Mouse (Mus musculus) heart, adult 2 months (tissue): ENCODE results near the gene Slc12a8. TPM values are rescaled to one million over a fixed set of nuclear protein-coding genes. Genes with fewer than 3 reads are reported as not detected.
A peak's percentile ranks its signal among the peaks of the same experiment; 100 is the strongest.

Source experiments
- DNase-seq, 2 experiments: peaks; one replicate each; pipeline ENCODE4 v3.0.0; 2021
- H3K27ac ChIP-seq: fragments of 200-600 bp; 2 replicates; pipeline ENCODE4 v1.8.1; 2022
- H3K27me3 ChIP-seq: fragments of 200-500 bp; 2 replicates; pipeline ENCODE4 v1.6.1; 2012; ENCODE audit warnings: mild to moderate bottlenecking, low read length, inconsistent platforms, mixed read lengths; ENCODE audit not compliant: control insufficient read depth, insufficient read depth
- H3K36me3 ChIP-seq: fragments of 200-500 bp; 2 replicates; pipeline ENCODE4 v1.6.1; 2012; ENCODE audit warnings: low read length, inconsistent platforms; ENCODE audit not compliant: control insufficient read depth, insufficient read depth
- H3K4me1 ChIP-seq: fragments of 200-500 bp; 2 replicates; pipeline ENCODE4 v1.6.1; 2011; ENCODE audit warnings: low read length; ENCODE audit not compliant: control insufficient read depth, insufficient read depth
- H3K4me3 ChIP-seq: fragments of 200-600 bp; 2 replicates; pipeline ENCODE4 v1.8.1; 2022
- H3K79me2 ChIP-seq: fragments of 200-500 bp; replicated peaks from 2 replicates; pipeline ENCODE4 v1.6.1; 2012; ENCODE audit warnings: mild to moderate bottlenecking, inconsistent platforms, low read length, moderate library complexity, mixed read lengths; ENCODE audit not compliant: control insufficient read depth, insufficient read depth
- H3K9ac ChIP-seq: fragments of 200-500 bp; 2 replicates; pipeline ENCODE4 v1.6.1; 2012; ENCODE audit warnings: low read depth, mild to moderate bottlenecking, control low read depth, inconsistent platforms, low read length, mixed read lengths
- CTCF ChIP-seq: fragments of 200-600 bp; IDR thresholded peaks from 2 replicates; pipeline ENCODE4 v1.8.1; 2022; ENCODE audit warnings: antibody characterized with exemption, mild to moderate bottlenecking, moderate library complexity
- EP300 ChIP-seq: fragments of 200-500 bp; IDR thresholded peaks from 2 replicates; pipeline ENCODE4 v1.6.1; 2011; ENCODE audit warnings: low read depth, low read length, control low read depth; ENCODE audit not compliant: insufficient read depth
- POLR2A ChIP-seq: fragments of 200-500 bp; IDR thresholded peaks from 2 replicates; pipeline ENCODE4 v1.6.1; 2011; ENCODE audit warnings: mild to moderate bottlenecking, low read depth, low read length, control low read depth; ENCODE audit not compliant: insufficient read depth
- WGBS: fragments of 180-500 bp; shearing (Covaris S2); methylation state at CpG from one replicate; pipeline ENCODE4 v1.1.7; 2018; 5-methylcytosine and 5-hydroxymethylcytosine counted together
- intact Hi-C: fragments of 180-260 bp; cut with DNase I; formaldehyde crosslinking; loops from one replicate; pipeline ENCODE4 v1.15.1; 2025
- polyA plus RNA-seq: library from polyadenylated mRNA; depleted of rRNA; stranded (reverse); fragments of >200 nt; gene quantifications from 2 replicates; pipeline ENCODE4 v1.2.3, GENCODE M21; 2012
- total RNA-seq, 2 experiments: library from RNA; stranded (reverse); gene quantifications; 2 replicates each; pipeline ENCODE4 v1.2.3; 2021

Gene Slc12a8
- total and polyA plus RNA-seq, 3 experiments, result 0.31 to 0.66 (median 0.45) TPM

DNA sequence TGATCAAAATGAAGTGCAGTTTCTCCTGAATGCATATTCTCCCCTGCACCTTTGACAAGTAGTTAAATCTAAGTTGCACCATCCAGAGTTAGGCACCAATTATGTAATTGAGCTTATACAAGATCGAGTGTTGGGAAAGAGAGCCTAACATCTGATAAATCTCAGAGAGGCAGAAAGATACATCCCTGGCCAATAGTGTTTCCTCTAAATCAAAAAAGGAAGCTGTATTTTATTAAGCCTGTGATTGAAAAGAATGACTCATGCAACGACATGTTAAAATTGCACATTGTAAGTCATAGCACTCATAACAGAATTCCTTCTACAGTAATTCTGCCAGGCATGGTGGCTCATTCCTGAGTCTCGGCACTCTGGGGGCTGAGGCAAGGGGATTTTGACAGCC, 124.7 kb downstream of the Slc12a8 start:
- Histone ChIP-seq H3K4me3 (no peak overlapping the region), H3K27me3 (no peaks in the 10 kb centered on the region), H3K9ac (no peak overlapping the region), H3K4me1 (no peaks in the 10 kb centered on the region), H3K36me3 (no peaks in the 10 kb centered on the region), H3K79me2 (no peaks in the 10 kb centered on the region), H3K27ac (peak overlapping the region; percentile 46)
- WGBS, result 38% methylated on average over 3 of the region's 3 CpGs
- DNase-seq, result no peak
- no peak for TF ChIP-seq POLR2A
- TF ChIP-seq CTCF, result no peak
- TF ChIP-seq EP300, result no peak
- intact Hi-C loops, result no loop called here

DNA sequence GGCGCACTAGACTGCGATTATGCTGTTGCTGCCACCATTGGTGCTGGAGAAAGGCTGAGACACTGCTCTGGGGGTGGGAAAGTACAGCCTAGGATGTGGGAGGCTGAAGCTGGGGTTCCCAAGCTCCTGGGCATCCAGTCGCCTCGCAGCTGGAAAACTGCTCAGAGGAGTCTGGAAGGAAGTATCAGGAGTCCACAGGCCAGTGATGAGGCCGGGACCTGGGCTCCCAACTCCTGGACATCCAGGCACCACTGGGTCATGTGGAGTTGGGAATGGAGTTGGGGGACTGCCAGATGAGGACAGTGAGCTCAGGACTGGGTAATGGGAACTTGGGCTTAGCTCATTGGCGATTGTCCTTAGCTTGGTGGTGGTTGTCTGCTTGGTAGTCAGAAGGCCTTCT, 136.0 kb downstream of the Slc12a8 start:
- no peak overlapping the region for H3K27ac ChIP-seq
- intact Hi-C loops, result no loop called here
- no peaks in the 10 kb centered on the region for H3K79me2 ChIP-seq
- H3K4me3 ChIP-seq, result no peak overlapping the region
- H3K27me3 ChIP-seq, result no peaks in the 10 kb centered on the region
- H3K9ac ChIP-seq, result no peak overlapping the region
- no peak for DNase-seq
- no peaks in the 10 kb centered on the region for H3K4me1 ChIP-seq
- WGBS, result 90% methylated on average over 6 of the region's 6 CpGs
- H3K36me3 ChIP-seq, result no peaks in the 10 kb centered on the region
- no peak for TF ChIP-seq CTCF
- TF ChIP-seq POLR2A, result no peak
- no peak for TF ChIP-seq EP300

DNA sequence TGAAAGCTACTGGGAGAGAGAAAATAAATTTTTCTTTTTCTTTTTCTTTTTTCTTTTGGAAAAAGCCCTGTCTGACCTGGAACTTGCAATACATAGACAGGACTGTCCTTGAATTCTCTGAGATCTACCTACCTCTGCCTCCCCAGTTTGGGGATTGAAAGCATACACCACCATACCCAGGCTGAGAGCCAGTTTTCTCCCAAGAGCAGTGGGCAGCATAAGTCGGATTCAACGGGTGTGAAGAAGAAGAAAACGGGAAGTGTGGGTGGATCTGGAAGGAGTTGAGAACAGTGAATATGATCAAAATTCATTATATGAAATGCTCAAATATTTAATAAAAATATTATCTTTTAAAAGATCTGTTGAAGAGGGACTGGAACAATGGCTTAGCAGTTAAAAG, 138.3 kb downstream of the Slc12a8 start:
- no peak overlapping the region for H3K27ac ChIP-seq
- H3K9ac ChIP-seq, result no peak overlapping the region
- TF ChIP-seq POLR2A (no peak), EP300 (no peak), CTCF (no peak)
- no peak overlapping the region for H3K4me3 ChIP-seq
- intact Hi-C loops, result no loop called here
- DNase-seq, result no peak
- H3K36me3 ChIP-seq, result no peaks in the 10 kb centered on the region
- 85% methylated on average over 3 of the region's 3 CpGs for WGBS
- no peaks in the 10 kb centered on the region for H3K27me3 ChIP-seq
- H3K79me2 ChIP-seq, result no peaks in the 10 kb centered on the region
- peaks cover 2% of the 10 kb centered on the region; the same call in 1 of the 2 replicates for H3K4me1 ChIP-seq

GRCm38 (mm10) chr16:33657191-33657590, 140.1 kb downstream of the Slc12a8 start:
- H3K79me2 ChIP-seq, result no peaks in the 10 kb centered on the region
- no peaks in the 10 kb centered on the region for H3K36me3 ChIP-seq
- no peak overlapping the region for H3K27ac ChIP-seq
- intact Hi-C loops, result no loop called here
- DNase-seq, result no peak
- no peak overlapping the region for H3K9ac ChIP-seq
- no peaks in the 10 kb centered on the region for H3K27me3 ChIP-seq
- TF ChIP-seq EP300 (no peak), CTCF (no peak)
- 91% methylated on average over 3 of the region's 3 CpGs for WGBS
- H3K4me3 ChIP-seq, result no peak overlapping the region
- H3K4me1 ChIP-seq, result peaks cover 2% of the 10 kb centered on the region; the same call in 1 of the 2 replicates

- TF ChIP-seq POLR2A (no peak), EP300 (no peak), CTCF (no peak)
- Histone ChIP-seq H3K9ac (no peak overlapping the region), H3K4me3 (no peak overlapping the region), H3K27ac (no peak overlapping the region), H3K36me3 (no peaks in the 10 kb centered on the region), H3K4me1 (peaks cover 2% of the 10 kb centered on the region; the same call in 1 of the 2 replicates), H3K27me3 (no peaks in the 10 kb centered on the region), H3K79me2 (no peaks in the 10 kb centered on the region)
- WGBS, result 99% methylated on average over 3 of the region's 3 CpGs
- intact Hi-C loops, result no loop called here
- DNase-seq, result no peak
These were observed 141.0 kb downstream of the Slc12a8 start for GRCm38 (mm10) chr16:33658121-33658520.

DNA sequence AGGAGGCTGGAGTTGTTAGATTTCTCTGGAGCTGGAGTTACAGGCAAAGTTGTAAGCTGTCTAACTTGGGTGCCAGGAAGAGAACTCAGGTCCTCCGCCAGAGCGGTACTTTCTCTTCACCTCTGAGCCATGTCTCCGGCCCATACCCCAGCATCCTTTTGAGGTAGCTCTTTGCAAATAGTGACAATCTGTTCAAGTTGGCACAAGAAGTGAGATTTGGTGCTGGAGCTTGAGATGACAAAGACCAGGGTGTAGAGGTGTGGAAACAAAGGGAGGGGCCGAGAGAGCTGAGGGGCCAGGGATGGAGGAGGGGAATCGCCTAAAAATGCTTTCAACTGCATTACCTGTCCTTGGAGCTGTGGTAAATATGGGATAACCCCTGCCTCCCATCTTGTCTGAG, 142.4 kb downstream of the Slc12a8 start:
- no peak overlapping the region; the same call in 1 of the 2 replicates for H3K27ac ChIP-seq
- intact Hi-C loops, result no loop called here

GRCm38 (mm10) chr16:33660125-33660524, 143.0 kb downstream of the Slc12a8 start:
- Histone ChIP-seq H3K36me3 (no peaks in the 10 kb centered on the region), H3K4me1 (peaks cover 2% of the 10 kb centered on the region; the same call in 1 of the 2 replicates), H3K79me2 (no peaks in the 10 kb centered on the region), H3K27me3 (no peaks in the 10 kb centered on the region), H3K9ac (no peak overlapping the region), H3K27ac (peak overlapping the region; percentile 46; the same call in 1 of the 2 replicates), H3K4me3 (no peak overlapping the region)
- 33% methylated on average over 5 of the region's 5 CpGs for WGBS
- no peak for TF ChIP-seq CTCF
- no peak for TF ChIP-seq EP300
- TF ChIP-seq POLR2A, result no peak
- intact Hi-C loops, result no loop called here
- DNase-seq, result peak; percentile 55 to 73

More for the DNA sequence above, 142.4 kb downstream of the Slc12a8 start:
- no peak for TF ChIP-seq POLR2A
- TF ChIP-seq CTCF, result no peak
- TF ChIP-seq EP300, result no peak
- Histone ChIP-seq H3K36me3 (no peaks in the 10 kb centered on the region), H3K9ac (no peak overlapping the region), H3K79me2 (no peaks in the 10 kb centered on the region), H3K4me1 (peaks cover 2% of the 10 kb centered on the region; the same call in 1 of the 2 replicates), H3K4me3 (no peak overlapping the region), H3K27me3 (no peaks in the 10 kb centered on the region)
- no peak for DNase-seq
- WGBS, result 88% methylated on average over 5 of the region's 5 CpGs
